Mouse (Mus musculus) spleen, postnatal 36 days (tissue): ENCODE measurements around the gene Lyrm7.
"Not testable (repeated sequence)": the region's sequence is repeated elsewhere in the genome, so short reads cannot be mapped to it uniquely, and the experiment has no call there.

Experiments used
- DNase-seq, 2 experiments: peaks; one replicate each; pipeline ENCODE4 v3.0.0; 2022; ENCODE audit warnings: low spot score in 2 of 2, mixed read lengths in 1 of 2

The Lyrm7 gene

GRCm38 (mm10) chr11:54881051-54881474, 20.3 kb upstream of the Lyrm7 start:
- DNase-seq: no peak

GRCm38 (mm10) chr11:54879922-54880321, 19.2 kb upstream of the Lyrm7 start:
- DNase-seq: no peak

- DNase-seq: peak; percentile 47 to 70
These were observed 18.7 kb upstream of the Lyrm7 start for GRCm38 (mm10) chr11:54879434-54879833.

GRCm38 (mm10) chr11:54878893-54879292, 18.2 kb upstream of the Lyrm7 start:
- DNase-seq: no peak

GRCm38 (mm10) chr11:54876031-54876430, 15.3 kb upstream of the Lyrm7 start:
- no peak for DNase-seq

- no peak for DNase-seq
These were observed 11.3 kb upstream of the Lyrm7 start for GRCm38 (mm10) chr11:54871831-54872537.

GRCm38 (mm10) chr11:54869318-54869717, 8.6 kb upstream of the Lyrm7 start:
- no peak for DNase-seq

- DNase-seq: no peak
These were observed 7.7 kb upstream of the Lyrm7 start for GRCm38 (mm10) chr11:54868445-54868844.

GRCm38 (mm10) chr11:54867903-54868434, 7.3 kb upstream of the Lyrm7 start:
- DNase-seq: no peak

GRCm38 (mm10) chr11:54867049-54867385, 6.3 kb upstream of the Lyrm7 start:
- peak; percentile 28 to 32 for DNase-seq

- DNase-seq: peak; percentile 91 to 92
These were observed 5.7 kb upstream of the Lyrm7 start, which contains the start of gene Hint1 for GRCm38 (mm10) chr11:54866119-54867048. Hint1 (plus strand) TSS chr11:54866383.

- DNase-seq: no peak
These were observed 4.8 kb upstream of the Lyrm7 start for GRCm38 (mm10) chr11:54865330-54866085.

GRCm38 (mm10) chr11:54862621-54863520, 2.2 kb upstream of the Lyrm7 start:
- DNase-seq: peak in 1 of 2 experiments; percentile 47

GRCm38 (mm10) chr11:54861471-54862420, 1.0 kb upstream of the Lyrm7 start:
- no peak for DNase-seq

GRCm38 (mm10) chr11:54859322-54860165, 1.2 kb downstream of the Lyrm7 start:
- peak; percentile 42 to 52 for DNase-seq

GRCm38 (mm10) chr11:54858880-54859279, 1.8 kb downstream of the Lyrm7 start:
- not testable (repeated sequence) for DNase-seq

GRCm38 (mm10) chr11:54851656-54852055, 9.1 kb downstream of the Lyrm7 start:
- no peak for DNase-seq

- DNase-seq: peak; percentile 23 to 25
These were observed 10.6 kb downstream of the Lyrm7 start for GRCm38 (mm10) chr11:54849961-54850758.
